In the genomic region with DNA sequence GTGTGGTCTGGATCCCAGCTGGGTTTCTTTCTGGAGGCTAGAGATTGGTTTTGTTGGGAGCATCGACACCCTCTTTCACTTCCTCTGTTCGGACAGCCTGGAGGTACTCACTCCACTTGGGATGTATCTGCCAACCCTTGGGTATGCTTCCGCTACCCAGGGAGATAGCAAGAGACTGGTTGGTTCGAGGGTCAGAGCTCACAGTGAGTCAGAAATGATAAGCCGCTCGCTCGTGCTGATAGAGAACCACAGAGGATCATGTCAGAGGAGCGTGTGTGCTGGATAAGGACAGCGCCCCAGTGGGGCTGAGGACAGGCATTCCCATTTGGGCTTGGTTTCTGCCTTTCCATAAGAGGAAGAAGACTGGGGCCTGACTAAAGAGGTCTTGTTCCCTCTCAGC, we compare ENCODE assay signal across 13 mouse cellular contexts. TPM values are rescaled to one million over a fixed set of nuclear protein-coding genes. Genes with fewer than 3 reads are reported as not detected.
DNase-seq lines count a peak whose midpoint lies in the region; ATAC-seq and TF ChIP-seq lines count a peak whose summit lies in the region.
"Had no signal": no experiment of that assay in that cellular context is flagged by ENCODE, and none has a peak within 500 bp of the region (broad histone marks: within the 10 kb centered on the region; RNA-seq: fewer than 3 reads in every experiment).

No protein-coding gene starts in this region.

- WGBS in liver, embryonic 12.5 days (ENCODE audit: insufficient replicate concordance): 6% methylated on average over 9 of the region's 9 CpGs

- H3K27me3 ChIP-seq in liver, embryonic 12.5 days (replicated peaks): peaks cover 31% of the 10 kb centered on the region
- H3K27me3 ChIP-seq: hindbrain, embryonic 15.5 days had no signal

- intact Hi-C loops in left cerebral cortex, adult 2 months (cut with DNase I): no loop called here

- peak overlapping the region; percentile 83 for H3K27ac ChIP-seq in liver, embryonic 12.5 days
- no peak overlapping the region for H3K27ac ChIP-seq in left cerebral cortex, adult 2 months
- H3K27ac ChIP-seq: hindbrain, embryonic 15.5 days had no signal

- peak overlapping the region; percentile 70 for H3K4me2 ChIP-seq in liver, embryonic 12.5 days
- H3K4me2 ChIP-seq: hindbrain, embryonic 15.5 days had no signal

- peak; percentile 54 for ATAC-seq in granulocyte monocyte progenitor cell, adult 5-6 weeks (replicated peaks; ENCODE audit: poor library complexity, severe bottlenecking)
- peak; percentile 97 for ATAC-seq in liver, embryonic 12.5 days
- no peak for ATAC-seq in inflammation-experienced regulatory T-cells, adult 6 months

- H3K4me1 ChIP-seq in liver, embryonic 12.5 days: peaks cover 57% of the 10 kb centered on the region

- peak overlapping the region; percentile 29 for H3K4me3 ChIP-seq in liver, embryonic 12.5 days
- H3K4me3 ChIP-seq in left cerebral cortex, adult 2 months: no peak overlapping the region
- H3K4me3 ChIP-seq: hindbrain, embryonic 15.5 days had no signal

- peak overlapping the region; percentile 62 for H3K9ac ChIP-seq in liver, embryonic 12.5 days
- H3K9ac ChIP-seq: hindbrain, embryonic 15.5 days had no signal

- no peak for TF ChIP-seq CTCF in left cerebral cortex, adult 2 months (IDR thresholded peaks at IDR 0.05)

- no peaks in the 10 kb centered on the region for H3K9me3 ChIP-seq in liver, embryonic 12.5 days (replicated peaks)
- H3K9me3 ChIP-seq: hindbrain, embryonic 15.5 days had no signal

- H3K36me3 ChIP-seq in liver, embryonic 12.5 days: no peaks in the 10 kb centered on the region
- H3K36me3 ChIP-seq: hindbrain, embryonic 15.5 days had no signal

- peak; percentile 38 for DNase-seq in ovary, adult 18-20 months (ENCODE audit: low spot score)
- DNase-seq in ovary, postnatal 14 days (ENCODE audit: low spot score): no peak
- no peak for DNase-seq in left cerebral cortex, adult 2 months (ENCODE audit: extremely low spot score in 1 of 2, low spot score in 2 of 2)
- no peak for DNase-seq in adrenal gland, adult 18-20 months (ENCODE audit: low spot score in 2 of 2)
- DNase-seq: adrenal gland, adult 8-10 months; cerebellum, adult 18-20 months; layer of hippocampus, adult 9-11 months; right cerebral cortex, postnatal 14 days had no signal

RNA-seq across cellular contexts. Expression of gene Ly6g6d, which starts 1.9 kb away (rescaled TPM):
- not detected in 2 replicates for total RNA-seq in granulocyte monocyte progenitor cell, adult 5-6 weeks (2014; fragmentation: Nextera tagmentation)
- not detected in 2 replicates for total RNA-seq in granulocyte monocyte progenitor cell, adult 5-6 weeks (2017)
- polyA plus RNA-seq in liver, embryonic 12.5 days (2016; fragmentation: Nextera tagmentation; extraction: Ambion mirVana): 0.36 and 0.53 TPM in 2 replicates
- not detected for polyA plus RNA-seq in inflammation-experienced regulatory T-cells, adult 6 months (2017; shearing (Covaris generic))
- total RNA-seq in left cerebral cortex, adult 2 months (2021): 1 to 10 TPM in 1 of 2 experiments, under 1 TPM in 1; 0.70 to 1.1 TPM
- not detected for total RNA-seq in adrenal gland, adult 18-20 months (2021)

RNA-seq across cellular contexts. Expression of gene Ly6g6e, which starts 3.1 kb away (rescaled TPM):
- not detected in 2 replicates for total RNA-seq in granulocyte monocyte progenitor cell, adult 5-6 weeks (2014; fragmentation: Nextera tagmentation)
- not detected in 2 replicates for total RNA-seq in granulocyte monocyte progenitor cell, adult 5-6 weeks (2017)
- 0.23 TPM in 1 of 2 replicates, not detected in the other for polyA plus RNA-seq in liver, embryonic 12.5 days (2016; fragmentation: Nextera tagmentation; extraction: Ambion mirVana)
- not detected for polyA plus RNA-seq in inflammation-experienced regulatory T-cells, adult 6 months (2017; shearing (Covaris generic))
- total RNA-seq in left cerebral cortex, adult 2 months (2021): 1 to 10 TPM; 2.1 to 3.6 TPM
- not detected for total RNA-seq in adrenal gland, adult 18-20 months (2021)
- total RNA-seq: adrenal gland, adult 8-10 months had no signal

RNA-seq across cellular contexts. Expression of gene Ly6g6f, which starts 5.6 kb away (rescaled TPM):
- total RNA-seq in granulocyte monocyte progenitor cell, adult 5-6 weeks (2014; fragmentation: Nextera tagmentation): not detected in 2 replicates
- total RNA-seq in granulocyte monocyte progenitor cell, adult 5-6 weeks (2017): not detected in 2 replicates
- 10.2 and 10.5 TPM in 2 replicates for polyA plus RNA-seq in liver, embryonic 12.5 days (2016; fragmentation: Nextera tagmentation; extraction: Ambion mirVana)
- polyA plus RNA-seq in inflammation-experienced regulatory T-cells, adult 6 months (2017; shearing (Covaris generic)): not detected
- total RNA-seq in left cerebral cortex, adult 2 months (2021): under 1 TPM in 1 of 2 experiments, not detected in 1; 0.29 TPM
- not detected for total RNA-seq in adrenal gland, adult 18-20 months (2021)
- total RNA-seq: adrenal gland, adult 8-10 months had no signal
- polyA plus RNA-seq: embryonic facial prominence, embryonic 14.5 days; hindbrain, embryonic 15.5 days had no signal

RNA-seq across cellular contexts. Expression of gene Abhd16a, which starts 9.3 kb away (rescaled TPM):
- 26.7 and 33.3 TPM in 2 replicates for total RNA-seq in granulocyte monocyte progenitor cell, adult 5-6 weeks (2014; fragmentation: Nextera tagmentation)
- total RNA-seq in granulocyte monocyte progenitor cell, adult 5-6 weeks (2017): 27.7 and 35.0 TPM in 2 replicates
- 60.2 and 61.1 TPM in 2 replicates for polyA plus RNA-seq in liver, embryonic 12.5 days (2016; fragmentation: Nextera tagmentation; extraction: Ambion mirVana)
- 10 to 100 TPM; 22.3 to 26.3 (median 25.6) TPM for polyA plus RNA-seq in inflammation-experienced regulatory T-cells, adult 6 months (2017; shearing (Covaris generic))
- total RNA-seq in left cerebral cortex, adult 2 months (2021): 100 to 1,000 TPM; 109 to 117 TPM
- 10 to 100 TPM; 75.0 to 88.2 TPM for total RNA-seq in adrenal gland, adult 18-20 months (2021)

RNA-seq across cellular contexts. Expression of gene Mpig6b, which starts 13.8 kb away (rescaled TPM):
- total RNA-seq in granulocyte monocyte progenitor cell, adult 5-6 weeks (2014; fragmentation: Nextera tagmentation): not detected in 2 replicates
- not detected in 2 replicates for total RNA-seq in granulocyte monocyte progenitor cell, adult 5-6 weeks (2017)
- 7.3 and 8.7 TPM in 2 replicates for polyA plus RNA-seq in liver, embryonic 12.5 days (2016; fragmentation: Nextera tagmentation; extraction: Ambion mirVana)
- not detected for polyA plus RNA-seq in inflammation-experienced regulatory T-cells, adult 6 months (2017; shearing (Covaris generic))
- total RNA-seq in left cerebral cortex, adult 2 months (2021): not detected
- total RNA-seq in adrenal gland, adult 18-20 months (2021): under 1 TPM; 0.13 to 0.22 TPM
- total RNA-seq: adrenal gland, adult 8-10 months had no signal
